Mouse (Mus musculus) retina, postnatal 1 day (tissue): ENCODE results near the gene Slco2b1.

Experiments used
- DNase-seq: peaks from one replicate; pipeline ENCODE4 v3.0.0-alpha.2; 2012

Gene Slco2b1

DNA sequence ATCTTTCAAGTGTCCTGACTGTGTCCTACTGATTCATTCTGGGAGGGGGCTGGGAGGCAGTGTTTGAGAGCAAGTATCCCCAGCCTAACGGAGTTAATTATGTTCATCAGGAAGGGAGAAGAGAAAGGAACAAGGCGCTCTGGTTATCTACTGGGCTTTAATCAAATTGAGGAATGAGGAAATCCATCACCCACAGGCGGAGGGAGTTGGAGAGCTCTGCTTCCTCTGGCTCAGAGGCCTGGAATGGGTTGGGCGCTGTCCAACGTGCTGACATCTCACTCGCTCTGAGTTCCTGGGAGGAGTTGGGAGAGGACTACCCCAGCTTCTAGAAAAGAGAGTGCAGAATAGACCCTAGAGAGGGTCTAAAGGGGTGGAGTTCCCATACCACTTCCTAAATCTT is 62.5 kb downstream of the Slco2b1 start:
- peak; percentile 53 for DNase-seq

DNA sequence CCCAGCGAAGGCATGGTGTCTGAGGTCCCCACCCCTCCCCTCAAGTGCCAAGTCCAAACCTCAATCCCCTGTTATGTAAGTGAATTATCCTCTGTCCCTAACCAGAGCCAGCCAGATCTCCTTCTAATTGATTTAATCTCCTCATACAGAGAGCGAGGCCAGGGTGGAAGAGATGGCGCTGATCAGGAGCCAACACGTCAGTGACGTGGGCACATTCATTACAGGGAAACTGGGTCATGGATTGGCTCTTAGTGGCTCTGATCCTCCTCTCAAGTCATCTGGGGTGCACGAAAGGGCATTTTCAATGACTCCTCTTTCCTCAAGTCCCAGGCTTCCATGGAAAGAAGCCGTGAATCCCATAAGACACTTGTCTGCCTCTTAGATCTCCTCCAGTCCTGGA is 66.4 kb downstream of the Slco2b1 start:
- DNase-seq = peak; percentile 80

DNA sequence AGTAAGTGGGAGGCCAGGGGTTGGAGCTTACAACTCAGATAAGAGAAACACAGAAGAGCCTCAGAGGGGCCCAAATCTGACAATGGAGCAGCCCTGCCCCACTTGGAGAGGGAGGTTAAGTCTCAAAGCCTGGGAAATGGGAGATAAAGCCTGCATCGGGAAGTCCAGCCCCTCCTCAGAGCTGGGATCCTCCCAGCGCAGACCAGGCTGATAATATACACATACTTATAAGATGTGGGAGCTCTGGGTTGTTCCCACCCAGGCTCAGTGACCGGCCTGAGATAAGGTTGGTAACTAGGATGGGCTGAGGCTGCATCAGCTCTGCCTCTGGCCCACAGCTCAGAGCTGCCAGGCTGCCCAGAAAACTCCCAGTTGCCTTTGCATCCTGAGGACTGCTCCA is 69.1 kb downstream of the Slco2b1 start:
- DNase-seq = no peak

DNA sequence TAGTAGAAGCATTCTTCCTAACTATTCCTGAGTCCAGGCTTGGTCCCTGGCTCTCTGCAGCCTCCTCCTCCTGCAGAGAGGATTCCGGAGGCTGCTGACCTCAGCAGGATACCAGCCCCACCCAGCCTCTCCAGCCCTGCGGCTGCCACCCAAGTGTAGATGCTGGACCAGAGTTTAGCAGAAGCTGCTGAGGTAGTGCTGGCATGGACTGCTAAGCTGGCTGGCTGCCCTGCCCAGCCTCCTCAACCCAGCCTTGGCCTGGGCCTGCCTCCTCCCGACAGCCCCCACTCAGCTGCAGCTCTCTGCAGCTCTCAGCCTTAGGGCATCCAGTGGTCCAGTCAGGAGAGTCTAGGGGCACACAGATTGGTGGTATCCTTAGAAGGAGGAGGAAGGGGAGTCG is 69.9 kb downstream of the Slco2b1 start:
- DNase-seq = no peak

DNA sequence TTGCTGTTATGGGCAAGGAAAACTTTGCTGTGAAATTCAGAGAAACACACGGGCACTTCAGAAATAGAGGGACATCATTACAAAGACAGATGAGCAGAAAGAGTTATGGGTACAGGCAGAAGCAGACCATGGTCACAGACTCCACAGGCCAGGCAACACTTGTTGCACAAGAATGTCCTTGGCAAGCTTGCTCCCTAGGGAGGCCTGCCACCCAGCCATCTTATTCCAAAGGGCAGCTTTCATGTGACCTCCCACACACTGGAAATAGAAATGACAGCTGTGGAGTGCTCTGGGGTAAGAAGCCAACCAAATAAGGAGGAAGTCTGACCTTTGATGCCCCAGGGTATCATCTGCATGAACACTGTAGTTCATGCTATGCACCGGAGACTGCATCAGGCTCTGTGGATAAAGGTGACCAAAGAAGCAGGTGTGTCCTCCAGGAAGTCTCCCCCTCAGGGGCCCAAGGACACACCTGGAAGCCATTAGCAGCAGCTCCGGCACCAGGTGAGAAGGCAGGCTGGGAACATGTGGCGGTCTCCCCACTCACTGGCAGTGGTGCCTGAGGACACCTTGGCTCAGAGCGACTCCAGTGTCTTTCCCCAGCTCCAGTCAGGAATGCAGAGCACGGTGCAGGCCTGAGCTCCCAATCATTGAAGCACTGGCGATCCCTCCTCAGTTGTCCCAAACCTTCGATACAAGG is 77.0 kb downstream of the Slco2b1 start:
- no peak for DNase-seq

DNA sequence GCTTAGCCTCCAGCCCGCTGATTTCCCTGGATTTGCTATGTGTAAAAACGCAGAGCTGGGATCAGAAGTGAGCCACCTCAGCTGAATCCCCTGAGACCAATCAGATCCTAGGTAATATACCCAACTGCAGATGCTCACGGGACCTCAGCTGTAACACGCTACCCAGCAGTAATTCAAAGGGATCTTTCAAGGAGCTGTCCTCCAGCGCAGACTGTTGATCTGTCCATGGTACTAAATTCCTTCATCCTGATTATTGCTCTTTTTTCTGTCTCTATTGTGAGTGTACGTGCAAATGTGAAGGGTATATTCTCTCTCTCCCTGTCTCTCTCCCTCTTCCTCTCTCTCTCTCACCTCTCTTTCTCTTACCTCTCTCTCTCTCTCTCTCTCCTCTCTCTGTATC is 78.9 kb downstream of the Slco2b1 start:
- no peak for DNase-seq

DNA sequence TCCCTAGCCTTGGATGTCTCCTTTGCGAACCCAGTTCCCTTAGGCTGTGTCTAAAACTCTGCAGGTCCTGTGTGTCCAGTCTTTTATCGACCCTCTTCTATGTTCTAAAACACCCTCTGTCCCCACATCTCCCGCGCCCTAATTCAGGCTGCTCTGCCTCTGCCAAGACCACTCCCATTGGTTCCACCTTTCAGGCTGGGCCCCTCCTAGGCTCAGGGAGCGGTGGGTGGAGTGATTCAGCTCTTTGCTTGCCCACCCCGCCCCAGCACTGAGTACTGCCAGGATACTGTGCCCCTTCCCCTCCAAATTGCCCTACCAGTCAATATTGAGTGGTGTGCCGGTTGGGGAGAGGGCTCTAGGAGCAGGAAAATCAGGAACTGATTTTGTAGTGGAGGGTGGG is 83.8 kb downstream of the Slco2b1 start:
- no peak for DNase-seq

DNA sequence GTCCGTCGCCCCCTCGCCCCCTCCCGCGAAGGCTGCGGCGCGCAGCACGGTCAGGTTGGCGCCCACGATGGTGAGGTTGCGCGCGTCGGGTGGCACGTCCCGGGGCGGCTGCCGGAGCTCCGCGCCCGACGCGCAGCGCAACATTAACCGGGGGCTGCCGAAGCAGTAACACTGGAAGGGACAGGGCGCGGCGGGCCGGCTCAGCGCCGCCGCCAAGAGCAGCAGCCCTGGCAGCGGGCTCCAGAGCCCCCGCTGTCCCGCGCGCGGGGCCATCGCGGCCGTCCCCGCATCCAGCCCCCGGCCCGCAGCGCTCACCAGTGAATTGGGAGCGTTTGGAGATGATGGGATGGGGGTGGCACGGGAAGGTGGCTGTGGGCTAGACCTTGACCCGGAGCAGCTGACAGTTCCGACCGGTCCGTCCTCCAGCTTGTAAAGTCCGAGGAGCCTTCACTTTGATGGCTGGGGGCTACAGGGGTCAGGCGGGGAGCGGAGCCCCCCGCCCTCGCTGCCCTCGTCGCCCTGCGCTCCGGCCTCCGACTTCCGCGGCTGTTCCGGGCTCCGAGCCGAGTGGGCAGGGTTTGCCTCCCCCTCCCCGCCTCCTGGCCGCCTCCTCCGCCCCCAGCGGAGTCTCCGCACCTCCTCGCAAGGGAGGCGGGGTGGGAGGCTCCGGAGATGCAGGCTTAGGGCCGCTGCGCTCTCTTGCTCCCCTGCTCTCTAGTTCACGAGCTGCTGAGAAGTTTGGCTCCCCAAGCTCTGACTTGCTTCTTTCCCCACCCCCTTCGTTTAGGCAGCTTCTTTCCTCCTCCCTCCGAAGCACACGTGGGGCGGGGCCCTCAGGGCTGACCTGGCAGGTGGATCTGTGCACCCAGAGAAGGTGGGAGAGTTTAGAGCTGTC is 84.5 kb downstream of the Slco2b1 start, which contains the start of gene Tpbgl:
Gene Tpbgl, minus strand, starts transcription at position 728 of the 895 bp plus-strand sequence.
- peak; percentile 62 for DNase-seq

DNA sequence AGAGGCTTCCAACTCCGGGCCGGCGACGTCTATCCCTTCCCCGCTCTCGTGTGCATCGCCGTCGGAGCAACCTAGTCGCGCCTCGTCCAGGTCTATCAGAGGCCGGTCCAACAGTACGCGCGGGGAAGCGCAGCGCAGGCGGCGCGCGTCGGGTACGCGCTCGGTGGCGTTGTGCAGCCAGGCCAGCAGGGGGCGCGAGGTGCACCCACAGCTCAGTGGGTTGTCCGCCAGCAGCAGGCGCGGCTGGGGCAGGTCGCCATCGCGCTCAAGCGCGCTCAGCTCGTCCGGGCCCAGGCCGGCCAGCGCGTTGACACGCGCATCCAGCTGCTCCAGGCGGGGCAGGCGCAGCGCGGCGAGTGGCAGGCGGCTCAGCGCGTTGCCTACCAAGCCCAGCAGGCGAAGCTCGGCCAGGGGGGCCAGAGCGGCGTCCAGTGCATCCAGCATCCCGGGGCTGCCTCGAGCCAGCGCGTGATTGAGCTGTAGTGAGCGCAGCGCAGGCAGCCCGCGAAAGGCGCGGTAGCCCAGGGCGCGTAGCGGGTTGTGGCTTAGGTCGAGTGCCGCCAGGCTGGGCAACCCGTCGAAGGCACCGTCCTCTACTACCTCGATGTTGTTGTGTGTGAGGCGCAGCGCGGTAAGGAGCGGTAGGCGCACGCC is 85.3 kb downstream of the Slco2b1 start:
- peak; percentile 93 for DNase-seq

DNA sequence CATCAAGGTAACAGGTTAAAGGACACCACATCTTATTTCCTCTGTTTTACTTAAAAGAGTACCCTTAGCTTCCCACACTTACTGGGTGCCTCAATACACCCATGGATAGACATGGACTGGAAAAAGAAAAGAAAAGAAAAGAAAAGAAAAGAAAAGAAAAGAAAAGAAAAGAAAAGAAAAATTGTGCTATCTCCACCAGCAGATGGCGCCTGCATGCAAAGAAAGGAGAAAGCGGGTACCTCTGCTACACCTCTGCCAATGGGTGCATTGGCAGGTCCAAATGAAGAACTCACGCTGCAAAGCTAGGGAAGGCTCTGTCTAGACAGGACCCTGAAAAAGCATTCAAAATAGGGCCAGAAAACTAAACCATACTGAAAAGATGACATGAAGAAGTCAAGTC is 92.3 kb downstream of the Slco2b1 start:
- peak; percentile 62 for DNase-seq

DNA sequence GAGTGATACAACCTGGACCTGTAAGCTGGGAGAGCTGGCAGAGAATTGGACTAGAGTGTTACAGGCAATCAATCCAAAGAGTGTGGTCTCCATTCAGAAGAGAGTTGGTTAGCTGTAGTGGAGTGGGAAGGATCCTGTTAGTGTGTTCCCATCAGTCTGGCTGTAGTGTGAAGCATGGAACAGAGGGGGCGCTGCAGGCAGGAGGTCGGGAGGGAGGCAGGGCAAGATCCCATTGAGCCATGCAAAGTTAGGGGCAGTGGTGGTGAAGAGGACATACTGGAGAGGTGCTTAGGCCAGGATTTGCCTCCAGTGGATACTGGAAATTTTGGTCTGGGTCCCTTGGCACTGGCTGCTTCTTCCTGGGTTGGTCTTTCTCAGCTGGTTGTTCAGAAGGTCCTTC is 92.9 kb downstream of the Slco2b1 start:
- DNase-seq = no peak
